Mouse (Mus musculus) gastrocnemius, adult 2 months (tissue): Measurements from ENCODE around the gene Hist1h2ad. TPM values are rescaled to one million over a fixed set of nuclear protein-coding genes. Genes with fewer than 3 reads are reported as not detected.
A peak's percentile ranks its signal among the peaks of the same experiment; 100 is the strongest.
"Not testable (repeated sequence)": the region's sequence is repeated elsewhere in the genome, so short reads cannot be mapped to it uniquely, and the experiment has no call there.

Source experiments
- DNase-seq: peaks from one replicate; pipeline ENCODE4 v3.0.0; 2022
- H3K27ac ChIP-seq: fragments of 200-600 bp; 2 replicates; pipeline ENCODE4 v1.8.1; 2022; ENCODE audit warnings: mild to moderate bottlenecking
- H3K4me3 ChIP-seq: fragments of 200-600 bp; 2 replicates; pipeline ENCODE4 v1.8.1; 2022; ENCODE audit warnings: mild to moderate bottlenecking, moderate library complexity
- CTCF ChIP-seq: fragments of 200-600 bp; IDR thresholded peaks from 2 replicates; pipeline ENCODE4 v1.8.1; 2022; ENCODE audit warnings: antibody characterized with exemption, mild to moderate bottlenecking, moderate library complexity
- intact Hi-C: fragments of 180-260 bp; cut with DNase I; formaldehyde crosslinking; loops from one replicate; pipeline ENCODE4 v1.15.1; 2025
- total RNA-seq, 2 experiments: library from RNA; stranded (reverse); gene quantifications; 2 replicates each; pipeline ENCODE4 v1.2.3; 2021

Gene Hist1h2ad
- total RNA-seq, 2 experiments from 2014 or later, result 1.0 to 1.3 TPM

DNA sequence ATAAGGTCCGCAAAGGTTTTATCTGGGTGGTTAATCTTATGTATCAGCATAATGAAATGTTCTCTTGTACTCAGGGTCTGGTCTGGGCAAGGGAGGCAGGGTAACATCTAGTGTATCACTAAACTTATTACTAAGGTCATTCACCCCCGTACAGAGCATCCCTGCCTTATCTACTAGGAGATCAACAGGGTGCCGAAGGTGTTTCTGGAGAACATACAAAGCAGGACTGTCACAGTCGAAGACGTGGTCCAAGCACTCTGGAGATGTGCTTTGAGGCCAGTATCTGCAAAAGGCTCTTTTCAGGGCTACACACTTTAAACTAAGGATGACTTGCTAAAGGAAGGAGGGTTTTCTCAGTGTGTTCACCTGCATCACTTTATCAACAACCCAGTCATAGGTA lies 27.5 kb upstream of the Hist1h2ad start:
- intact Hi-C loops, result no loop called here
- no peak for TF ChIP-seq CTCF

DNA sequence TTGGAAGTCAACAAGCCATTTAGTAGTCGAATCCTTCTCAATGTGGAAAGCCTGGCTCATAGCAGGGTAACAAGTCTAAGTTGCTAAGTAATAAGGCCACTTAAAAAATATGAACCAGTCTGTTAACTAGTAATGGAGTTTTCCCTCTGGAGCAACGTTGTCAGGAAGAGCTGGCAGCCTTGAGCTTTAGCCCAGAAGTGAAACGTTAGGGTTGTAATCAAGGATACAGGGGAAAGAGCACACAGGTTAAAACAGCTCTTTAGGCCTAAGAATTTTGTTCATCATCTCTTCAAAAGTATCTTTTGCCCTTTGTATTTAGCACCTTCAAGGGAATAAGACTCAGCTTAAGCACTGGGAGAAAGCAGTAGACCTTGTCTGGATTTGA lies 23.4 kb upstream of the Hist1h2ad start:
- intact Hi-C loops, result no loop called here
- no peak for DNase-seq
- no peak for TF ChIP-seq CTCF
- Histone ChIP-seq H3K4me3 (peak overlapping the region; percentile 73), H3K27ac (peak overlapping the region; percentile 82)

More for the DNA sequence above, 27.5 kb upstream of the Hist1h2ad start:
- DNase-seq, result no peak
- Histone ChIP-seq H3K4me3 (no peak overlapping the region), H3K27ac (no peak overlapping the region)

DNA sequence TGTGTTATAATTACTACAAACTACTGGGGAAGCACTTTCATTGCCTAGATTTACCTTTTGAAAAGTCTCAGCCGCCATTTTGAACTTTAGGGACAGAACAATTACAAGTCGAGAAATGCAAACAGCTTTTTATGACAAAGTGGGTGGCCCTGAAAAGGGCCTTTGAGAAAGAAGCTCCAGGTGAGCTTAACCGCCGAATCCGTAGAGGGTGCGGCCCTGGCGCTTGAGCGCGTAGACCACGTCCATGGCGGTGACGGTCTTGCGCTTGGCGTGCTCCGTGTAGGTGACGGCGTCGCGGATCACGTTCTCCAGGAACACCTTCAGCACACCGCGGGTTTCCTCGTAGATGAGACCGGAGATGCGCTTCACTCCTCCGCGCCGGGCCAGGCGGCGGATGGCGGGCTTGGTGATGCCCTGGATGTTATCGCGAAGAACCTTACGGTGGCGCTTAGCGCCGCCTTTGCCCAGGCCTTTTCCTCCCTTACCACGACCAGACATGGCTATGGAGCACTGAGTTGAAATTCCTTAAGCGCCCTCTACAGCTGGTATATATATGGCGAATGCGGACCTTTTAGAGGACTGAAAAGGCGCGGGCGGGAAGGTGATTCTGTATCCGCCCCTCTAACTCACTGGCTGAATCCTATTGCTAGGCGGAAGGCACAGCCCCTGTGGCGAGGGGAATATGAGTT lies 22.9 kb upstream of the Hist1h2ad start, which contains the start of gene Hist1h4f:
Gene Hist1h4f, minus strand, starts transcription at position 503 of the 689 bp plus-strand sequence.
- TF ChIP-seq CTCF, result peak; percentile 61
- H3K27ac ChIP-seq, result peak within 1 kb of the TSS; percentile 82
- DNase-seq, result peak; percentile 73
- peak within 1 kb of the TSS; percentile 73 for H3K4me3 ChIP-seq
- intact Hi-C loops, result not testable (repeated sequence)

DNA sequence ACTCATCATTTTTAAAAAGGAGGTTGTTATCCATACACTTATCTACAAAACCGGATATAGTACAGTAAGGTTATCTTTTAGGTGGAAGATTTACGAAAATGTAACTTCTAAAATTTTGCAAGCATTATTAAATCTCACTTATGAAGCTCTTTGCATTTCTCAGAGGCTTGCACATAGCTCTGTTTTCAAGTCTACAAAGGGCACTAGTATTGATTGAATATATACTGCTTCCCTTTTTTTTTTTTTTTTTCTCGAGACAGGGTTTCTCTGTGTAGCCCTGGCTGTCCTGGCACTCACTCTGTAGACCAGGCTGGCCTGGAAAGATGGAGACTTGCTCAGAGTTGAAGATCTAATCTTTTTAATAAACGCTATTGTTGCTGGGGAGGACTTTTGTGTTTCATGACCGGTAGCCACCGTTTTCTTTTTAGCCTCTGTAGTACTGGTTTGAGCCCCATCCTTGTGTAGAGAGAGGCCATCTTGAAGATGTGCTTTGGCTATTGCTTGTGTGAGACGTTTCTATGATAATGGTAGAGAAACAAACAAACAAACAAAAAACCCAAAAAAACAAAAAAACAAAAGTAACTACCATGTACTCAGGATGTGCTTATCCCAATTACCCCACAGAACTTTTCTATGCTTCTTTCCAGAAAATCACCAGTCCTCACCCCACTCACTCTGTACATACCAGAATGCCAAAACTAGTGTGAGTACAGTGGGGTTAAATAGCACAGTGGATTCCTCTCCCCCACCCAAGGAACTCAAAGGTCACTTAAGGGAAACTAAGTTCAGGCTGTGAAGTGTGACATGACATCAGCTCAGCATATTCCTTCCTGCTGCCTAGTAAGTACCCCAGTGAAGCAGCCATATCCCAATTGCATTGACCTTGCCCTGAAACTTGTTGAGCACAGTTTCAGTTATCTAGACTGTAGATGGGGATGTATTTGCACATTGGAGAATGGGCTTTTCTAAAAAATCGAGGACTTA lies 22.0 kb upstream of the Hist1h2ad start:
- no peak for TF ChIP-seq CTCF
- no peak for DNase-seq
- peak overlapping the region; percentile 82 for H3K27ac ChIP-seq
- peak overlapping the region; percentile 73 for H3K4me3 ChIP-seq
- intact Hi-C loops, result no loop called here

DNA sequence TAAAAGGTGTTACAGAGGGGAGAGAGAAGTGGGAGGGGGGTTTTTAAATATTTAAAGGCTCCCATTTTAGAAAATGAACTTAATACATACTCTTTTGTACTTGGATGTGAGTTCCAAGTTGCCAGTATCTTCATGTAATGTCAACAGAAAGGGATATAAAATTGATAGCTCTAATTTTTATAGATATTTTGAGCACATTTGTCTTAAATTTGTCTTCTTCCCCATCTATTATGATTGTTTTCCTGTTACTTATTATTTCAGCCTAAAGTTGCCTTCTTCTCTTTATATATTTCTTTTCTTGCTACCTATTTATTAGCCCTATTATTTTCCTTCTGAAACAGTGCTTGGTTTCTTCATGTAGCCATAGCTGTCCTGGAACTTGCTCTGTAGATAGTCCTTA lies 21.2 kb upstream of the Hist1h2ad start, which contains the start of gene Hist1h1d:
Gene Hist1h1d, plus strand, starts transcription at position 301 of the 400 bp plus-strand sequence.
- TF ChIP-seq CTCF, result no peak
- DNase-seq, result no peak
- Histone ChIP-seq H3K4me3 (peak within 1 kb of the TSS; percentile 81; the same call in 1 of the 2 replicates), H3K27ac (peak within 1 kb of the TSS; percentile 84; the same call in 1 of the 2 replicates)
- intact Hi-C loops, result no loop called here

DNA sequence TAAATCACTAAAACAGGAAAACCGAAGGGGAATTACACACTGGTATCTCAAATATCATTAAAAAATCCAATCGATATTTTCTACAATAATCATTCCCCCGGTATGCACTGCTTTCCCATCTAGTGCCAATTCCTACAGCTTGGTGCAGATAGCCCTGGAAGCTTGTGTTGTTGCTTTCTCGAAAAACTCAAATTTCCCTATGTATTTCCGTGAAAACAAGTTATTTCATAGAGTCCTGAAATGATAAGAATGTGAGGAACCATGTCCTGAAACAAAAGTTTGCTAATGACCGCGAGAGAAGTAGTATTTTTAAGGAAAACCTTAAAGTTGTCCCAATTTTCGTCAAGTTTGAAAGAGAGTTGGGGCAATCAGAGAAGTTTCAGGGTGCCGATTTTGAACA lies 19.8 kb upstream of the Hist1h2ad start:
- H3K27ac ChIP-seq, result peak overlapping the region; percentile 84
- intact Hi-C loops, result no loop called here
- H3K4me3 ChIP-seq, result peak overlapping the region; percentile 81
- DNase-seq, result no peak
- TF ChIP-seq CTCF, result no peak

DNA sequence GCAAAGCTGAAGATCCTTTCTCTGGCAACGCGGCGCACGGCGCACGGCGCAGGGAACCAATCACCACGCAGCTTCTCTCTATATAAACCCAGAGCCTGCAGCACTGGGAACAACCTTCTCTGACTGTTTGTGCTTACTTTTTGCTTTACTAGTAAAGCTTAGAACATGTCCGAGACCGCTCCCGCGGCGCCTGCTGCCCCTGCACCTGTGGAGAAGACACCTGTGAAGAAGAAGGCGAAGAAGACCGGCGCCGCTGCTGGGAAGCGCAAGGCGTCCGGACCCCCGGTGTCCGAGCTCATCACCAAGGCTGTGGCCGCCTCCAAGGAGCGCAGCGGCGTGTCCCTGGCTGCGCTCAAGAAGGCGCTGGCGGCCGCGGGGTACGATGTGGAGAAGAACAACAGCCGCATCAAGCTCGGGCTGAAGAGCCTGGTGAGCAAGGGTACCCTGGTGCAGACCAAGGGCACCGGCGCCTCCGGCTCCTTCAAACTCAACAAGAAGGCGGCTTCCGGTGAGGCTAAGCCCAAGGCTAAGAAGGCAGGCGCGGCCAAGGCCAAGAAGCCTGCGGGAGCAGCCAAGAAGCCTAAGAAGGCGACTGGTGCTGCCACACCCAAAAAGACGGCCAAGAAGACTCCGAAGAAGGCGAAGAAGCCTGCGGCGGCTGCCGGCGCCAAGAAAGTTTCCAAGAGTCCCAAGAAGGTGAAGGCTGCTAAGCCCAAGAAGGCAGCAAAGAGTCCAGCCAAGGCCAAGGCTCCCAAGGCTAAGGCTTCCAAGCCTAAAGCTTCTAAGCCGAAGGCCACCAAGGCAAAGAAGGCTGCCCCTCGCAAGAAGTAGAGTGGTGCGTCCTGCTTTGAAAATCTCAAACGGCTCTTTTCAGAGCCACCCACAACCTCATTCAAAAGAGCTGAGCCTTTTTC lies 19.0 kb upstream of the Hist1h2ad start:
- H3K27ac ChIP-seq, result peak overlapping the region; percentile 84
- H3K4me3 ChIP-seq, result peak overlapping the region; percentile 81
- no peak for TF ChIP-seq CTCF
- DNase-seq, result peak; percentile 76
- intact Hi-C loops, result no loop called here

DNA sequence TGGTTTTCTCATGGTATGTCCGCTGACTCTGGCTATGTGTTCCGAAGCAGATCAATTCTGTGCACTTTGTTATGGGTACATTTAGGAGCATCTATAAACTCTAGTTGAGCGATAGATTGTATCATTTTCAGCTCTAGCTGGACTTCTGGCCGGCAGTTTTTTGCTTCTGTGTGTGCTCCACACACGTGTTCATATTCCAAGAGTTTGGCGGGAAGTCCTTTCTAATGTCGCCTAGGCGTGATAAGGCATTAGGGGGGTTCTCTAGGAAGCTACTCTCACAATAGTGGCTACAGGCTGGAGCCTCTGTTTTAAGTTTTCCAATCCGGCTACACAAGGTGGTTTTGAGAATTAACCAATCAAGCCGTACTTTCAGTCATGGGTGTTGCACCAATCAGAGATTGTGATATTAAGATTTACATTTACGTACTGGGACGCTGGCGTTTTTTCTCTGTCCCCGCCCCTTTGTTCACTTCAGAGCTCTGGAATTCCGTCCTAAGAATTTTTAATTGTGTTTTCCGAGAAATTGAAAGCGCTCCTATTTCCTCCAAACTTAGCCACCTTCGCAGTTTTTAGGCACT lies 18.3 kb upstream of the Hist1h2ad start:
- H3K27ac ChIP-seq, result peak overlapping the region; percentile 84
- intact Hi-C loops, result no loop called here
- no peak for TF ChIP-seq CTCF
- peak; percentile 38 for DNase-seq
- peak overlapping the region; percentile 81 for H3K4me3 ChIP-seq

DNA sequence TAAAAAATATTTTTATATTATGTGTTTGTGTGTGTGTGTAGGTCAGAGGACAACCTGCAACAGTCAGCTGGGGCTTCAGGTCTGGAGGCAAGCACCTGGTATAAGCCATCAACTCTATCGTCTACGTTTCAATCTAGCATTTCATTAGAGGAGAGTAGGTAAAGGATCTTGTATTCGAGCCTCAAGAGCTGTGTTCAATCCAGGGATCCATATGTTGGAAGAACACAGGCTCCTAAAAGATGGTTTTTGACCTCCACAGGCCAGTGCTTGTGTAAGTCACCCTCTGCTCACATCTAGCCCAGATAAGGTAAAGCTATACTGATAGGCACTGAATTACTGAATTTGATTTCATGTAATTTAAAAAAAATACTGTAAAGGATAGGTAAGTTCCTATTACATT lies 17.3 kb upstream of the Hist1h2ad start:
- Histone ChIP-seq H3K27ac (no peak overlapping the region), H3K4me3 (no peak overlapping the region)
- TF ChIP-seq CTCF, result no peak
- intact Hi-C loops, result no loop called here
- no peak for DNase-seq

DNA sequence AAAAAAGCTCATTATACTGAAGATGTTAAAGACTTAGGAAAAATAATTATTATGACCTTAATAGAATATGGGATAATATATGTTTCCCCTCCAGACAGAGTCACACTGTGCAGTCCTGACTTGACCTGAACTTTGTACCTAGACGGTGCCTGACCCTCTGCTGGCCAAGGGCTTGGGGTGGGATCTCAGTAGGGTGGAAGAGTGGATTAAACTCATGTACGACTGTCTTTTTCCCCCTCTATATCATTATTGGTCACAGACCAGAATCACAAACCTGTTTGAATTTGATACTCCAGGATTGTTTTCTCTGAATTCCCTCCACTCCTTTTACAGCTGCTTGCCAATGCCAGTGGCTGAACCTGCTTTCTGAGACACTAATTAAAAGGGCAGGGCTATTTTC lies 13.5 kb upstream of the Hist1h2ad start:
- intact Hi-C loops, result loop anchor here (10.0 kb wide), 1 partner anchor 174 kb away; the partner anchor contains the start of gene Hist1h1c
- H3K4me3 ChIP-seq, H3K27ac ChIP-seq, DNase-seq: not testable (repeated sequence)

DNA sequence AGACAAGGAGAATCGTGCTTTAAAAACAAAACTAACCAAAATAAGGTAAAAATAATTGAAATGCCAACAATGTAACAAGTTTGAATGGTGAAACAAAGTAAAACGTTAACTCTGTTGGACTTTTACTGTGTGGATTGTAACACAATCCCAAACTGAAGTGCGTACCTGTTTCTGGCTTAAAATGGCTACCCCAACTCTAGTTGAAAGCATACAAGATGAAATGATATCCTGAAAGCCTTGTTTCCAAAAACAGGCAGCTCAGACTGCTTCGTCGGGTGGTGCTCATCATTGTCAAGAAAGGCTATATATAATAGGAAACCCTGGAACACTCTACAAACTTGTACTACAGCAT lies 12.7 kb upstream of the Hist1h2ad start:
- peak overlapping the region; percentile 86 for H3K4me3 ChIP-seq
- not testable (repeated sequence) for DNase-seq
- peak overlapping the region; percentile 98 for H3K27ac ChIP-seq
- intact Hi-C loops, result loop anchor here (10.0 kb wide), 1 partner anchor 173 kb away; the partner anchor contains the start of gene Hist1h1c

DNA sequence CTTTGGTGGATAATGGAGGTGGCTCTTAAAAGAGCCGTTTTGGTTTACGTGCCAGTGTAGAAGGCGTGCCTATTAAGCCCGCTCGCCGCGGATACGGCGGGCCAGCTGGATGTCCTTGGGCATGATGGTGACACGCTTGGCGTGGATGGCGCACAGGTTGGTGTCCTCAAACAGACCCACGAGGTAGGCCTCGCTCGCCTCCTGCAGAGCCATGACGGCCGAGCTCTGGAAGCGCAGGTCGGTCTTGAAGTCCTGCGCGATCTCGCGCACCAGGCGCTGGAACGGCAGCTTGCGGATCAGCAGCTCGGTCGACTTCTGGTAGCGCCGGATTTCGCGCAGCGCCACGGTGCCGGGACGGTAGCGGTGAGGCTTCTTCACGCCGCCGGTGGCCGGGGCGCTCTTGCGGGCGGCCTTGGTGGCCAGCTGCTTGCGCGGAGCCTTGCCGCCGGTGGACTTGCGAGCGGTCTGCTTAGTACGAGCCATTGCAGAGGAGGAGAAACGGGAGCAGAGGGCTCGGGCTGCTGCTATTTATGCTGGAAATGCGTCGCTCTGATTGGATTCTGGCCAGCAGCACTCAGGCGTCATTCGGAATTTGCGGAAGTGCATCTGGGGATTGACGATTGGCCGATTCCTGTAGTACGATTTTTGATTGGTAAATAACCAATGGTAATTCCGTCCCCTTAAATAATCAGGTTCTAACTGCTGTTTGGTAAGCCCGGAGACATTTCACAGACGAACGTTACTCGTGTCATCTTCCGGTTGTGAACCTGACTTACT lies 12.1 kb upstream of the Hist1h2ad start, which contains the start of gene Hist1h3e:
Gene Hist1h3e, minus strand, starts transcription at position 487 of the 777 bp plus-strand sequence.
- Histone ChIP-seq H3K4me3 (peak within 1 kb of the TSS; percentile 86), H3K27ac (peak within 1 kb of the TSS; percentile 98)
- intact Hi-C loops, result loop anchor here (10.0 kb wide), 1 partner anchor 173 kb away; the partner anchor contains the start of gene Hist1h1c
- DNase-seq, result peak; percentile 92
